Mouse (Mus musculus): ENCODE measurements around the gene Tor1aip1.

DNA sequence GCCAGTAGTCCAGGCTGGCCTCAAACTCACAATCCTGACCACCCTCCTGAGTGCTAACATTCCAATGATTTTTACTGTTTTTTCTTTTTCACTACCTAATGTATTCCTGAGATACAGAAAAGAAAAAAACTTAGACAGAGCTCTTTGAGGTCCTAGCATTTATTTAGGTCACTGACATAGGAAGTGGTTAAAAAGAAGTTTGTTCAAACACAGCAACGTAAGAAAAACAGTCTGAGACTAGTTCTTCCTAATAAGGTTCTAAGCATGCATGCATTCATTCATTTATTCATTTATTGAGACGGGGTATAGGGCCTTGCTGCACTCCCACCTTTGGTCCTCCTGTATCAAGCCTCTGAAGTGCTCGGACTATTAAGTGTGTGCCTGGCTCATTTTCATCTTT is 8.4 kb downstream of the Tor1aip1 start:
- TF ChIP-seq CTCF (IDR thresholded peaks at IDR 0.05; ENCODE audit: borderline replicate concordance, extremely low read depth, insufficient read depth, insufficient read length) (no peak), POLR2A (IDR thresholded peaks at IDR 0.05; ENCODE audit: borderline replicate concordance, extremely low read depth, insufficient read depth, insufficient read length, poor library complexity, severe bottlenecking) (no peak)

Measured in brain, embryonic 14.5 days (tissue).